In genomic region chr16:83861146-83861545, GRCm38 (mm10) we compare ENCODE assay signal across 28 mouse cellular contexts.
"Had no signal": no experiment of that assay in that cellular context is flagged by ENCODE, and none has a peak within 500 bp of the region (broad histone marks: within the 10 kb centered on the region; RNA-seq: fewer than 3 reads in every experiment).

No protein-coding gene starts in this region.

- H3K9me3 ChIP-seq: embryonic facial prominence, embryonic 10.5 days; embryonic facial prominence, embryonic 12.5 days; embryonic facial prominence, embryonic 13.5 days; embryonic facial prominence, embryonic 15.5 days; forebrain, embryonic 10.5 days; forebrain, embryonic 12.5 days; forebrain, embryonic 13.5 days; forebrain, embryonic 15.5 days had no signal

- H3K9ac ChIP-seq: embryonic facial prominence, embryonic 12.5 days; embryonic facial prominence, embryonic 13.5 days; embryonic facial prominence, embryonic 15.5 days; forebrain, embryonic 12.5 days; forebrain, embryonic 13.5 days; forebrain, embryonic 15.5 days; forebrain, postnatal 0 days had no signal

- H3K4me1 ChIP-seq: embryonic facial prominence, embryonic 10.5 days; embryonic facial prominence, embryonic 12.5 days; embryonic facial prominence, embryonic 13.5 days; embryonic facial prominence, embryonic 15.5 days; forebrain, embryonic 10.5 days; forebrain, embryonic 12.5 days; forebrain, embryonic 13.5 days; forebrain, embryonic 15.5 days had no signal

- H3K4me3 ChIP-seq: embryonic facial prominence, embryonic 10.5 days; embryonic facial prominence, embryonic 12.5 days; embryonic facial prominence, embryonic 13.5 days; embryonic facial prominence, embryonic 15.5 days; erythroblast, embryonic 14.5 days; forebrain, embryonic 10.5 days; forebrain, embryonic 12.5 days; forebrain, embryonic 13.5 days; forebrain, embryonic 15.5 days; gastrocnemius, adult 2 months; heart, adult 2 months had no signal

- H3K27ac ChIP-seq: embryonic facial prominence, embryonic 10.5 days; embryonic facial prominence, embryonic 12.5 days; embryonic facial prominence, embryonic 13.5 days; embryonic facial prominence, embryonic 15.5 days; forebrain, embryonic 10.5 days; forebrain, embryonic 12.5 days; forebrain, embryonic 13.5 days; forebrain, embryonic 15.5 days; gastrocnemius, adult 2 months; heart, adult 2 months had no signal

- DNase-seq: cerebellum, adult 2 months; cerebellum, adult 8-10 months; cerebellum, adult 9-10 months; cerebellum, adult 9-11 months; cerebellum, postnatal 10 days; cerebellum, postnatal 14 days; cerebellum, postnatal 25 days; cerebellum, postnatal 36 days; forebrain, postnatal 0 days; gastrocnemius, adult 2 months; gastrocnemius, postnatal 10 days; gastrocnemius, postnatal 14 days; gastrocnemius, postnatal 25 days; gastrocnemius, postnatal 36 days; heart, adult 11 months; heart, adult 18-20 months; heart, adult 2 months had no signal

- H3K36me3 ChIP-seq: embryonic facial prominence, embryonic 10.5 days; embryonic facial prominence, embryonic 12.5 days; embryonic facial prominence, embryonic 13.5 days; embryonic facial prominence, embryonic 15.5 days; forebrain, embryonic 10.5 days; forebrain, embryonic 12.5 days; forebrain, embryonic 15.5 days had no signal

- H3K4me2 ChIP-seq: embryonic facial prominence, embryonic 12.5 days; embryonic facial prominence, embryonic 13.5 days; embryonic facial prominence, embryonic 15.5 days; forebrain, embryonic 12.5 days; forebrain, embryonic 13.5 days; forebrain, embryonic 15.5 days had no signal

- H3K27me3 ChIP-seq: embryonic facial prominence, embryonic 12.5 days; embryonic facial prominence, embryonic 13.5 days; embryonic facial prominence, embryonic 15.5 days; forebrain, embryonic 12.5 days; forebrain, embryonic 13.5 days; forebrain, embryonic 15.5 days had no signal

- ATAC-seq: forebrain, embryonic 13.5 days; forebrain, embryonic 14.5 days; forebrain, embryonic 15.5 days; forebrain, embryonic 16.5 days; forebrain, postnatal 0 days had no signal
